Mouse (Mus musculus) mesoderm, embryonic 11.5 days (tissue): Measurements from ENCODE around the gene Mybpc2.
A peak's percentile ranks its signal among the peaks of the same experiment; 100 is the strongest.

ENCODE experiments used
- DNase-seq: peaks from one replicate; pipeline ENCODE4 v3.0.0-alpha.2; 2012; ENCODE audit warnings: low read depth, low spot score

Gene Mybpc2

DNA sequence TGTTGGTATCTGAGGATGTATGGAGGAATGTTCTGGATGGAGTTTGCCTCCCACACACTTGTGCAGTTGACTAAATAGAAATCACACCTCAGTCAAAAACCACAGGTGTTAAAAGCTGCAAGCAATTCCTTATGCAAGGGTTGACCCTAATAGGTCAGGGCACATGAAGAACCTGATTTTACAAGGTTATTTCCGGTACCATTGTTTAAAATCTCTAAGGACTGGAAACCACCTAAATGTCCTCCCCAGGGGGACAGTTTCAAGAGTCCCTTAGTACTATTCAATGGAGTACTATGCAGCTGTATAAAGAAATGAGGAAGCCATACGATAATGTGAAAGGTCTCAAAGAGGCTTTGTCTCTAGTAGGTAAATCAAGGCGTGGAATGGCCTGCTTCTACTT, 21.8 kb upstream of the Mybpc2 start:
- no peak for DNase-seq

DNA sequence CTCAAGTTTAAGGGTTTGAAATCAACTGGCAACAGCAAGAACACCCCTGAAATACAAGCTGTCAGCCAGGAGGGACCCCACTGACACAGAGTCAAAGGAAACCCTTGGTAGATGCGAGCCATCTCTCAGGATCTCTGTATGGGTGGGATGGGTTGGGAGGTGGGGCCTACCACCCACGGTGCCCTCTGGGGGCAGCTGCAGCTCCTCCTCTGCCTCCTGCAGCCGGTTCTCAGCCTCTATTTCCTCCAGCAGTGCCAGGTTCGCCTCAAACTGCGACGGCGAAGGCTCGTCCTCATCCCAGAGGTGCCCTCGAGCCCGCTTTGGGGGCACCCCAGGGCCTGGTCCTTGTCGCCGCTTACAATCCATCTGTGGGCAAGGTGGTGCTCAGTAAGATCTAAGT, 18.6 kb upstream of the Mybpc2 start:
- no peak for DNase-seq

DNA sequence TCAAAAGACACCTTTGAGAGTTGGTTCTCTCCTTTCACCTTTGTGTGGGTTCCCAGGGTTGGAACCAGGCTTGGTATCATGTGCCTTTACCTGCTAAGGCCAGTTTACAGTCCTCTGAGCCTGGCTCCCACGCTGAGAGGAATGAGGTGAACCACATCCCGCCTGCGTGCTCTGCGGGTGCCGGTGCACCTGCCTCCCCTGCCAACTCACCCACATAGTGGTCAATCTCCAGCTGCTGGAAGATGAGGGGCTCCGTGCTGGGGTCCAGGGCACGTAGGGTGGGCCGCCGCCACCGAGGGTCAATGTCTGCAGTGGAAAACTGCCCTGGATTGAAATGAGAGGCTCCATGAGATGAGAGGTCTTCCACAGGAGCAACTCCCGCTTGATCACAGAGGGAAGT, 18.1 kb upstream of the Mybpc2 start:
- no peak for DNase-seq

DNA sequence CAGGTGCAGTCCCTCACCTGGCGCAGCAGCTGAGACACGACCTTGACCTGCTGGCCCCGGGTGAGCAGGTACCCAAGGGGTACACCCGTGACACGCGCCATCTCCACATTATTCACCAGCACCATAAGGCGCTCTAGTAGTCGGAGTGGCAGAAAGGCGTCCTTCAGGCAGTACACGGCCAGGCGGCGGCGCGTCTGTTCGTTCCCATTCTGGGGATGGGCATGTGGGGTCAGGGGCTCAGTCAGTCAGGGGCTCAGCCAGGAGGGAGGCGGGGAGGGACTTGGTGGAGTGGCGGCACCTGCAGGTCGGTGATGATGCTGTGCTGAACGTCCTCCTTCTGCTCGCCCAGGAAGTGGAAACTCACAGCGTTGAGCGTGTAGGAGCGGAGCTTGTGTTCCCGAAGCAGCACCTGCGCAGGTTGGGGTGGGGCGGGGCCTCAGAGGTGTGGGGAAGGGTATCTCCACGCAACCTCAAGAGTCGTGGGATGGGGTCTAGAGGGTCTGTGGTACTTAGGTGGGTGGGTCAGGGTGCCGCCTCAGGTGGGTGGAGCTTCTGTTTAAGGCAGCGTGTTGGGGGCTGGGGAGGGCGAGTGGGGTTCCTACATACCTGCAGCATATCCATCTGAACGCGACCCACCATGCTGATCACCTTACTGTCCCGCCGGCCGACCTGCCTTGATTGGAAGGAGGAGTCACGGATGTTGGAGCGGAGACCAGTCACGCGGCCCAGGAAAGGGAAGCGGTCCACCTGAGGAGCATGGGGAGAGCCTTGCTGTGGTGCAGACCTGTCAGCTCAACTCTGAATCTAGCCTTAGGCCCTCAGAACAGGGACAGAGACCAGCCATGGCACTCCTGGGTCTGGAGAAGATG, 14.5 kb upstream of the Mybpc2 start:
- DNase-seq, result no peak

DNA sequence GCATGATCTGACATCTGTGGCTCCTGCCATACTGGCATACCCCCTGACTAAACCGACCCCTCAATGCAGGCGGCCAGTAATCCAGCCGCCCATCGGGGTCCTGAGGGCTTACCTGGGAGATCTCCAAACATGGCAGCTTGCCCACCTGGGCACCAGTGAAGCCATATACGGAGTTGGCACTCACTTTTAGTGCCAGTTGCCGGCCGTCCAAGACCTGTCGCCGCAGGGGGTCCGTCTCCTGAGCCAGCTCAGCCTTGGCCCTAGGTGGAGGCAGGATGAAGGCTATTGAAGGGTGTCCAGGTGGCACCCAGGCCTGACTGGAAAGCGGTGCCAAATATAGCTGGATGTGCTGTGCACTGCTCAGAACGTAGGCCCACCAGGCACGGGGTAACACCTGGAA, 13.0 kb upstream of the Mybpc2 start:
- DNase-seq, result no peak

DNA sequence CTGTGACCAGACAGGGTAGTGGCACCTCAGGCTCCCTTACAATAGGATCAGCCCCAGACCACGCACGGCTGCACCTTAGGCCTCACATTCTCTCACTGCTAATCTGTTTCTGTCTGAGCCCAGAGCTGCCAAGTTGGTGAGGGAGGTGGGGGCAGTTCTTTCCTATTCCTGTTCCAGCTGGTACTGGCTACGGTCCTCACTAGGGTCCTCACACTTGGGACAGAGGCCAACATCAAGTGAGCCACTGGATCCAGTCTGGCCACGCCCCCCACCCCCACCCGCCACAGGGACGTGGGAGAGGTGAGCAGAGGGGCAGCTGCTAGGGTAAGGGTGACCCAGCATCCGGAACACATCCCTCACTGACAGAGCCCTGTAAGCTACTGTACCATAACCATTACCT, 12.6 kb upstream of the Mybpc2 start:
- DNase-seq, result no peak

DNA sequence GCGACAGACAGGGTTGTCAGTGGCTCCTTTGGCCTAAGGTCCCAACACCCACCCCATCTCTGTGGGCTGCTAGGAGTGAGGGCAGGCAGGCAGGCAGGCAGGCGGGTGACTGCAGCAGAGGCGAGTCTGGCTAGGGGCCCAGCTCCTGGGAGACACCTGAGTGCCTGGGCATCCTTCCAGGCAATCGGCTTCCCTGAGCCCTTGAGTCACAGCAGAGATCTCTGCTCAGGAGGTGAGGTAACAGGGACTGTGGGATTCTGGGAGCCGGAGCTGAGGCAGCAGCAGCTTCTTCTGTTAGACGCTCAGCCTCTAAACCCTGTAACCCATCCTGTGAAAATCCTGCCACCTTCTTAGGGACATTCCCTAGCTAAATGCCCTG, 12.1 kb upstream of the Mybpc2 start:
- no peak for DNase-seq

DNA sequence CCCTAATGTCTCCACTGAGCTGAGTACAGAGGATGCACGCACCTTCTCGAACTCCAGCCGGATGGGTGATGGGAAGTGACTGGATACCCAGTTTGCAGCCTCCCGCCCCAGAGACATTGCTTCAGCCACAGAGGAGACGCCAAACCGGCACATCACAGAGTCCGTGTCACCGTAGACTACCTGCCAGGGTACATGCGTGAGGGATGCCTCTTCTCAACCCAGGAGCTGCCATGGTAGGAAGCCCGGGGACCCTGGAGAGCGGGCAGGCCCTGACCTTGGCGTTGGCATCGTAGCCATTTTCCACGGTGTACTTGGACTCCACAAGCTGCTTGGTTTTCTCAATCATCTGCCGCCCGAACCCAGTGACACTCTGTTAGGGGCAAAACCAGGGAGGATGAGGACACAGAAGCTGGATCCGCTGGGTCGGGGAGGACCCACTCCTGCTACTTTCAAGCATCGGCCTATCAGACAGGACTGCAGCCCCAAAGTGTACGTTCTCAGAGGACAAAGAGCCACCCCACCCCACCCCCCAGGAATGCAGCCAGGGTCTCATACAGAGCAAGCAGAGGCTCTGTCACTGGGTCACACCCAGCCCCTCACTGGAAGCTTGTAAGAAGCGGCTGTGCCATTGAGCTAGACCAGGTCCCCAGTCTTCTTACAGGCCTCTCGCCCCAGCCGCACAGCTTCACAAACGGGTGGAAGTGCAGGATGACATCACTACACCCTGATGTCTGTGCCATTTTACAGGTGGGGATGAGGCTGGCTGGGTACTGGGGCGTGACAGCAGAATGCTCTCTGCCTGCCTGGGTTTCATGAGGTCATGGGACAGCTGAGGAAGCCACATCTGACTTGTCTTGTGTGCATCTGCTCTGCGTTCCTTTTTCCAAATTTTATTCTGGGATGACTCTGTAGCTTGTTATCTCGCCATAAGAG, 11.5 kb upstream of the Mybpc2 start:
- no peak for DNase-seq

DNA sequence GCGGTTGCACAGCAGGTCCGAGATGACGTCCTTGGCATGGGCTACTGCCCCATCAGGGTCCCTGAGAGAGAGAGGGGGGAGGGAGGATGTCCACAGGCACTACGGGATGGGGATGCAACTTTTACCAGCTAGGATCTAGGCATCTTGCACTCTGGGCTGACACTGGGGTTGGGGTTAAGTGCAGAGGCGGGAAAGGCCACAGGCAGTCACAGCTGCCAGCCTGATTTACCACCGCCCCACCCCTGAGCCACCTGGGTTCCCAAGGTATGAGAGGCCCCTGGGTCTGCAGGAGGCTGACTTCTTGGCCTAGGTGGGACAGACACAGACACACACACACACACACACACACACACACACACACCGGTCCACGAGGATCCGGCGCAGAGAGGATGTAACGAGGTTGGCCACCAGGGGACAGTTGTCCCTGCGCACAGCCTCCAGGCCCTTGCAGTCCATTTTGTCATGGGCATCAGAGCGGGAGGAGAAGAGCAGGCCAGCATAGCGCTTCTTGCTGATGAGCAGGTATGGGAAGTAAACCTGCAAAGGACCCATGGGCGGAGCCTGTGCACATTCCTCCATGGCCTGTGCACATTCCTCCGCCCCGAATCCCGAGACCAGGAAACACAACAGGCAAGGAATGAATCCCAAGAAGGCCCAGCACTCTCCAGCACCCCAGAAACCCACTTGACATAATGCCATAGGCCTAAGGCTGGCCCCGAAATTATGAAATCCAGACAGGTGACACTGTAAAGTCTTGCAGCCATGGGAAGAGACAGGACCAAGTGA, 10.4 kb upstream of the Mybpc2 start:
- DNase-seq, result no peak

DNA sequence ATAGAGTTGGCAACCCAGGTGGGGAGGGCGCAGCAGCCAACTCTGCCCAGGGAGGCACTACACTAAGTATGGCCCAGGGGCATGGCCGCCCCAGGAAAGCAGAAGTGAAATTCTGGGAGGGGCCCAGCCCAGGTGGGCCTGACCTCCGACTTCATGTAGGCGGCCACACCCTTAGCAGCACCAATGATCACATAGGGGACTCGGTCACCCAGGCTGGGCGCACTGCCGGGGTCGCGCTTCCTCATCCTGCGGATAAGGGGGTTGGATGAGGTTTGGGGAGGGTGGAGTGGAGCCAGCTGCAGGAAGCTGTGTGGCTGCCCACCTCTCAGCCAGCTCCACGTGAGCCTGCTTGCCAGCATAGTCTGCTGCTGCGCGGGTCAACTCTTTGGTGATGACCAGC, 9.8 kb upstream of the Mybpc2 start:
- no peak for DNase-seq

DNA sequence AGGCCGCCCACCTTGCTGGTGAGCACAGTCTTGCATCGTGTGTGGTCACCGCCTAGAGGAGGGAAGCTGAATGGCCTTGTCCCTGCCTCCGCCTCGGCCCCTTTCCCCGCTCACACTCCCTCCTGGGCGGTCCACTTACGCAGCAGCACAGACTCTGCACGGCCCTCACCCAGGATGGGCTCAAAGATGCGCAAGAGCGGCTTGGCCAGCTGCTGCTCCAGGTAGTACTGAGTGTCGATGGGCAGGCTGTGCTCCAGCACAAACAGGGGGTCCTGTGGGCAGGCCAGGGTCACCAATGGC, 9.2 kb upstream of the Mybpc2 start:
- no peak for DNase-seq

DNA sequence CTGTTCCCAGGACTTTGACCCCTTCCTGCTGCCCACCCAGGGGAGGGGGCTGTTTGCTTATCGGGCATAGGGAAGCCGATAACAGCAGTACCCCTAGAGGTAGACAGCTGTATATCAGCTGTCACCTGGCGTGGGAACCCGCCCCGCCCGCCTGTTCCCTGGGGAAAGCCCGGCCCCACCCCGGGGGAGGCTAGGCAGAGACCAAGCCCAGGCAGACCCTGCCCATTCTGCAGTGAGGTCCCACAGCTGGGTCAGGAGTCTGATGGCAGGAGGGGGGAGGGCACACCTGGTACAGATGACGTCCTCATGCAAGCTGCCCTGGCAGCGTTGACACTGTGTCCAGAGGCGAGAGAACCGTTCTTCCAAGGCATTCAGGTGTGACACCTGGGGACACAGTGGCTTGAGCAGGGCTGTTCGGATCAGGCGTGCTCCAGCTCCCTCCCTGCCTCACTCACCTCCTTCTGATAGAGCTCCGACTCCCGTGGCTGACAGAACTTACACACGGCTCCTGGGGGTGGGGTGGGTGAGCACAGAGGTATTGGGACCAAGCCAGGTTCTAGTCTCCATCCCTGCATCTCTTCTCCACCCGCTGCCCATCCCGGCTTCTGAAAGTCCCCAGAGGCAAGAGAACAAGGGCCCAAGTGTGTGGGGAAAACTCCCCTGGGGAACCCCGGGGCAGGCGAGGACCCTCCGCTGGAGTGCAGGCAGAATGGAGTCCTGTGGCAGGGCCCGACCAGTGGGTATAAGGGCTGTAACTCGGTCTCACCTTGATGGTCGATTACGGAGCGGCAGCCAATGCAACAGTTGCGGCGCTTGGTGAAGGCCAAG, 8.7 kb upstream of the Mybpc2 start:
- no peak for DNase-seq

DNA sequence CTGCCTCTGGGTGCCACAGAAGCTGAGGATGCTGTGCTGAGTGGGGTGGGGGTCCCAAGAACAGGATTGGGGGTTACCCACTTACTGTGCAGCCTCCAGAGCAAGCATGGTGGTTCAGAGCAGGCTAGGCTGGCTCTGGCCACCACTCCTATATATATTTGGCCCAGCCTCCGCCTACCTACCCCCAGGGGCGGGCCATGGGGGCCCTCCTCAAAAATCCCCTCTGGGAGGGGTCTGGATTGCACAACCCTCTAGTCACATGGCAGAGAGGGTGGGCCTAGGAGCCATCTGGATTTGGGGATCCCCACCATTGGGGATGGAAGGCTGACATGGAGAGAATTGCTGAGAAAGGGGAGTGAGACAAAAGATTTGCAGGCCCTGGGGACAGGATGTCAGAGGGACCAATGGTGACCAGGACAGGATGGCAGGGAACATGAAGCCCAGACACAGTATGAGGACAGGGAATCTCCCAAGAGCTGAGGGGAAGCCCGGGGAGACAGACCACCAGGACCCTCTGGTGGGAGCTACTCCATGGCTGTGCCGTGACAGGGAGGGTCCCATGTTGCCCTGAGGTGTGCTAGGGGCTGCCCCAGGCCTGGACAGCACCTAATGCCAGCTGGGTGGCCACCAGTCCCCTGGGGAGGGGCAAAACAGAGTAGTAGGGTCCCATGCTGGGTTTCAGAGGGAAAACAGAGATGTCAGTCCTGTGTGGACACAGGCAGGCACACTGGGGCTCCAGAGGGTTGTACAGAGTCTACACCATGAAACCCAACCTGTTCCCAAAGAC, 7.7 kb upstream of the Mybpc2 start, which contains the start of gene Spib:
Gene Spib (minus strand): TSS at position 126 of the 787 bp plus-strand sequence.
- no peak for DNase-seq

DNA sequence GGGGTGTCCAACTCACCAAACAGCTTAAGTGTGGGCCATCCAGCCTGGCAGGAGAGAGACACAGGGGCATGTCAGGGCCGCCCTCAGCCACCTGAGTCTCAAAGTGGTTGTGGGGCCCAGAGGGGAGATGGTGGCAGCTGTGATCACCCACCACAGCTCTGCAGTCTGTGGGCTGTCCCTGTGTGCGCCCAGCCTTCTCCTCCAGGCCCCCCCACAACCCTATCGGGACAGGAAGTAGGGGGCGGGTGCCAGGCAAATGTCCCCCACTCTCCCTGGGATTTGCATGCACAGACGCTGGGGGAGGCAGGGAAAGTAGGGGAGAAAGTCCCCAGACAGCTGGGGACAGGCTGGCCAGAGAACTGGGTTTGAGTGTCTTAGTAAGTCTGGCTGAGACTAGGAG, 6.8 kb upstream of the Mybpc2 start:
- DNase-seq, result no peak

DNA sequence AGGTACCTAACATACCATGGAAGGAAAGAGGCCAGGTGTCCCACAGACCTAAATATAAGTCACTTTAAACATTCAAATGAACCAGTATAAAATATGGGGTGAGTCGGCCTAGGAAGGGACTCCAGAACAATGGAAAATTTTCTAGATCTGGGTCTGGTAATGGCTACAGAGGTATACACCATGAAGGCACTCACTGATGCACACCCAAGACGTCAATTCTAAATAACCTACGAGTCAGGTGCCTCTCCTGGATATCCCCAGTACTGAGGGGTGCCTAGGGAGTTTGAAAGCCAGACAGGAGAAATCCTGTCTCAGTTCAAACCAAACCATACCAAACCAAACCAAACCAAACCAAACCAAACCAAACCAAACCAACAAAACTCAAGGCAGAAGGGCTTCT, 6.1 kb upstream of the Mybpc2 start:
- no peak for DNase-seq

DNA sequence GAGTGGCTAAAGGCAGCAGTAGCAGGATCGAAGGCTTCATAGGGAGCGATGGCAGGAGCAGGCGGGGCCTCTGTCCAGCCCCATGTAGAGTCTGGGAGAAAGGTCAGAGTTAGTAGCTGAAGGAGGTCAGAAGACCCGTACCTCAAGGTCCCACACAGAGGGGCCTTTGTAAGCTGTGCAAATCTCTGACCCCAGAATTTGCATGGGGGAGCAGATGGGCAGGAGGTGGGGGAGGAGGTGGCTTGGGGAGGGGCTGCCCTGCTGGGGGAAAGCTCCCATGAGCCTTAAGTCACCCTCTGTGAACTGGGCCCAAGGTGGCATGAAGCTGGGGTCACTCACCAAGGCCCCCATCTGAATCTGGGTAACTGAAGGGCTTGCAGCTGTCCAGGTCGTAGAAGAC, 5.1 kb upstream of the Mybpc2 start:
- DNase-seq, result no peak

DNA sequence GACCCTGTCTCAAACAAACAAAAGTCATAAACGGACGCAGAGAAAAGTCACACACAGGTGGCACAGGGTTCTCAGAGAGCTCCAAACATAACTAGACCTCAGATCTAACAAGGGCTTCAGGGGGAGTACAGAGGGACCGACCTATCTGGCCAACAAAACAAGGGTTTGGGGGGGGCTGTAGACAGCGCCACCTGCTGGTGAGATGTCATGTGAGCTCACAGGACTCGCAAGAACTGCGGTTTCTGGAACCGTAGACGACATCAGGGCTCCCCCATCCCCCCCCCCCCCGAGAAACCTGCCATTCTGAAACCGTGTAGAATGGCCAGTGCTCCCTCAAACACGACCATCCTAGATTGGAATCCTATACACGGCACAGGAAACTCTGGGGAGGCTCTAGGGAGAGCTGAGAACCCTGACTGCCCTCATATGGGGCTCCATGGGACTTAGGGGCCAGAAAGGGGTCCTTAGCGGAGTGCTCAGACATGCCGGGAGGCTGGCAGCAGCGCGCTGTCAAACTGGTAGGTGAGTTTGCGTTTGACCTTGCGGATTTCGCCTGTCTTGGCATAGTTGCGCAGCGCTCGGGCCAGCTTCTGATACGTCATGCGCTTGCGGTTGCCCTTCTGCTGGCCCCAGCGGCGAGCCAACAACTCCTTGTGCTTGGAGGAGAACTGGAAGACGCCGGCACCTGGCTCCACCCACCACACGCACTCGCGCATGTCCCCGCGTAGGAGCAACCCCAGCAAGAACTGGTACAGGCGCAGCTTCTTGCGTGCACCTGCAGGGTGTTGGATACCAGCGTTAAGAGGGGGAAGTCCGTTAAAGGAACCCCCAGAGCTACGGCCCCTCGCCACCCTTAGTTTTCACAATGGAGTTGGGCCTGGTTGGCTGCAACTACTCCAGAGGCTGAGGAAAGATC, 3.3 kb upstream of the Mybpc2 start:
- DNase-seq, result peak; percentile 77

DNA sequence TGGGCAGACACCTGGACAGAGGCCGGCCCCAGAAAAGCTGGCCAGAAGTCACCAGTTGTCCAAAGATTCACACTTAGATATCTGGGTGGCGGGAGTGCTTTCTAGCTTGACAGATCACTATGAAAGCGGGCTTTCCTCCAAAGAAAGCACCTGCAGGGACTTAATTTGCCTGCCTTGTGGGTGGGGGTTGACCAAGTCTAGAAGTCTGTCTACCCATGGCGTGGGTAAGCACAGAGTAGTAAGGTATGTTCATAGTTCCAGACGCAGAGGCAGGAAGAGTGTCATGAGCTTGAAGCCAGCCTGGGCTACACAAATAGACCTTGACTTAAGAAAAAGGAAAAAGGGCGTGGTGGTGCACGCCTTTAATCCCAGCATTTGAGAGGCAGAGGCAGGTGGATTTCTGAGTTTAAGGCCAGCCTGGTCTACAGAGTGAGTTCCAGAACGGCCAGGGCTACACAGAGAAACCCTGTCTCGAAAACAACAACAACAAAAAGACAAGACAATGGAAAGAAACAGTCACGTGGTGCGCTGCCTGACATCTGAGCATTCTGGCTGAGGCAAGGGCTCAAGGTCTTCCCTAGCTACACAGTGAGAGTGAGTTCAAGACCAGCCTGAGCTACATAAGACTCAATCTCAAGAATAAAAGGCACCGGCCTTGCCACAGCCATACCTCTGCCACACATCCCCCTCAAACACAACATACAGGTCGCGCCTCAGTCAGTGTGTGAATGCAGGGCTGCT, 2.1 kb upstream of the Mybpc2 start:
- no peak for DNase-seq
